Mouse (Mus musculus) megakaryocyte progenitor cell, adult 5-6 weeks (primary cell): ENCODE measurements around the gene Sumo3. TPM values are rescaled to one million over a fixed set of nuclear protein-coding genes. Genes with fewer than 3 reads are reported as not detected.

Source experiments
- ATAC-seq: replicated peaks from 2 replicates; pipeline ENCODE4 v1.8.0; 2016; ENCODE audit warnings: mild to moderate bottlenecking, moderate TSS enrichment, inconsistent platforms; ENCODE audit not compliant: poor library complexity
- total RNA-seq, 2 experiments: library from RNA; stranded (forward) in 1 of 2; stranded (reverse) in 1 of 2; fragments of 157-497, 149-512 nt in 1 of 2; fragments of 200-1000 nt in 1 of 2; gene quantifications; 2 replicates each; pipeline versions ENCODE4 v1.2.3 to v1.2.4; 2015 to 2017

Gene Sumo3
- total RNA-seq, 2 experiments from 2014 or later = 38.8 to 187 TPM

DNA sequence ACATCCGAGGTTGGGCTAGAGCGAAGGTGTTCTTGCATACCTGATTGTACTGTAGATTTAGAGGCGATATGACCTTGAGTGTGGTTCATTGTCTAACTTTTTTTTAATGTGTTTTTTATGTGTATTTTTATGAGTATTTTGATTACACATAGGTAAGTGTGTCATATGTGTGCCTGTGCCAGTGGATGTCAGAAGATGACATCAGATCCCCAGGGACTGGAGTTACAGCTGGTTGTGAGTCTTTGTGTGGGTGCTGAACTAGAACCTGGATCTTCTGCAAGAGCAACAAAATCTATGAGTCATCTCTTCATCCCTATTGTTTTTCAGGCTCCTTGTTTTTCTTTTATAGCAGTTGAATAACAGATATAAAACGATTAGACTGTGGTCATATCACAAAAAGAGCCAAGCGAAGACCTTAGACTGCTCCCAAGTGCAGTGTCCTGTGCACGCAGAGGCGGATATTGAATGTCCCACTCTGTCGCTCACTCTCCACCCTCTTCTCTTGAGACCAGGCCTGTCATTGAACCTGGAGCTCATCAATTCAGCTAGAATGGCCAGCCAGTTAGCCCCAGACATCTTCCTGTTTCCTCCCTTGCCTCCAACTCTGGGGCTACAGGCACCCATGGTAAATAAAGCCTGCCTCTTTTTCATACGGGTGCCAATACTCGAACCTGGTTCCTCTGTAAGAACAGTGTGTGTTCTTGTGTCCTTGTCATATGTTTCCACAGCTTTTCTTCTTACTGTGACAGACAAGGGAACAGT, 17.9 kb downstream of the Sumo3 start:
- ATAC-seq = no peak

DNA sequence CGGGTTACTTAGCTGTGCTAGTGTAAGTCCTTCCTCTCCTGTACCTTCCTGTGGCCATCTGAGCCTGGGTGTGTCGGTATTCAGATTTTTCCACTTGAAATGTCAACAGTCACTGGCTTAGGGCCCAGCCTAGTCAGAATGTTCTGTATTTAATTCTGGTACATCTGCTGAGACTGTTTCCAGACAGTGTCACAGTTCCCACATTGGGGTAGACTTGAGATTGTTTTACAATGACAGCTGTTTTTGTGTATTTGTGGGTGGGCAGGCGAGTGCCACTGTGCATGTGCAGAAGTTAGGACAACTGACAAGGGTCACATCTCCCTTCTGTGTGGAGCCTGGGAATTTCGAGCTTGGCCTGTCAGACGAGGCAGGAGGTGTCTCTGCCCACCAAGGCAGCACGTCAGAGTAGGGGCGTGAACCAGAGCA, 18.7 kb downstream of the Sumo3 start:
- no peak for ATAC-seq

DNA sequence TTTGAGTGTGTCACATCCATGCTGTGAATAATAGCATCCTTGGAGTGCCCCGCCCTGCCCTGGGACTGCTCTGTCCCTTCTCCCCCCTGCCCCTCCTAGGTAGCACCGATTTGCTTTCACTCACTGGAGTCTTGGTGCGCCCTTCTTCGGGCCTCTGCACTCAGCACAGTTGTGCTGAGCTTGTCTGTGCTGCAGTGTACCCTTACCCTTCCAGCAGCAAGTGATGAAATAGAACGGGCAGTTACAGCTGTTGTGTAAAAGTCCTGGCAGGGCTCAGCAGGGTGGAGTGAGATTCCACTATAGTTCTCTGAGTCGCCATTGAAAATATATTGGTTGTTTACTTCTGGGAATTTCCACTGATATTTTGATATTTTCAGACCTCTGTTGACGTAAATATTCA, 20.1 kb downstream of the Sumo3 start:
- no peak for ATAC-seq

DNA sequence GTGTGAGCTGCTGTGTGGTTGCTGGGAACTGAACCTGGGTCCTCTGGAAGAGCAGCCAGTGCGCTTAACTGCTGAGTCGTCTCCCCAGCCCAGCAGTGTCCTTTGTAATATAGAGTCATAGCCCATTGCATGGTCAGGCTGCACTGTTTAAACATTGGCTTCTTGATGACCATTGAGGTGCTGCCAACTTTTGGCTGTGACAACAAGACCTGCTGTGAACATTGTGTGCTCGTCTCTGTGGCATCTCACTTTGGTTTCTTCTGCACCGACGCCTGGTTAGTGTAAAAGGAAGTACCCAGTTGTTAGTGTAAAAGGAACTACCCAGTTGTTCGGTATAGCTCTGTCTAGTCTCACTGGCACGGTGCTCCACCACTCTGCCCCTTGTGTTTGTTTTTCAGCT, 20.7 kb downstream of the Sumo3 start:
- no peak for ATAC-seq

DNA sequence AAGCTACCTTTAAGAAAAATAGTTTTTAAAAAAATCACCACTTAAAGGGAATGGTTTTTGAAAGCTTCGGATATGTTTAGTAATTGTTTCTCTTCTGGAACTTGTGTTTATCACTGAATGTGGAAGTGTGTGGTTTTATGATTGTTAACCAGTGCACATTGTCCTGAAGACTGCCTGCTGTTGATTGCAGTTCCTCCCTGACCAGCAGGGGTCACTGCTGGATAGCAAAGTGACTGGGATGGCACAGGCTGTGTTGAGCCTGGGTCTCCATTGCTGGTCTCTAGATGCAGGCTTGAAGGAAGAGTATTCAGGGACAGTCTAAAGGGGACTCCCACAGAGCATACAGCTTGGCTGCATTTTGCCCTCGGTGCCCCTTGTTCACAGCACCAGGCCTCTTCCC, 21.6 kb downstream of the Sumo3 start:
- ATAC-seq = peak; percentile 87

DNA sequence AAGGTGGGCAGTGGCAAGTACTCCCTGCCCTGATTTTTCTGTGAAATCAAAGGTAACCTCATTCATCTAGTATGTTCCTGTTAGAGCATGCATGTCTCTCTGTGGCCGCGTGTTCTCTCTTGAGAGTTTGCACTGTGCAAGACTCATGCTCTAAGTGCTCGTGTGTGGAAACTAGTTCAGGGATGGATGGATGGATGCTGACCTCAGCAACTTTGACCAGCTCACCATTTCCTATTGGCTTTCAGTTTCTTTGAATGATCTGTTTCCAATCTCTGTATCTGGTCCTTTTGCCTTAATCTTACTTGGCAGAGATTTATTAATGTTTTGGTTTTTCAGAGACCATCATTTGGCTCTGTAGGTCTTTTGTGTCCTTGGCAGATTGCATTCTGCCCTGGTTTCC, 23.3 kb downstream of the Sumo3 start:
- no peak for ATAC-seq

DNA sequence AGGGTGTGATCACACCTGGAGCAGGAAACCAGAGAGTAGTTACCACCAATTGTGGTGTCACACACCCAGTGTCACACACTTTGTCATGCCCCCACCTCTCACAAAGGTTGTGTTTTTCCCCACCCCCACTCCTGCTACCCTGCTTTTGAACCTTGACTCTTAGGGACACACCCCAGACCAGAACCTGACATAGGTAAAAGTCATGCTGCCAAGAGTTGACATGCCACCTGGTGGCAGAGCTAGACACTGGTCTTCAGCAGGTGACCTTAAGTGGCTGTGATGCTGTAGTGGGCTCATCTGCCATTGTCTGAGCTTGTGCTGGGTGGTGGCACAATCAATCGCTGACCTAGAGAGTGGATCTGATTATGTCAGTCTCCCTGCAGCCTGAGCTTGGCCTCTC, 24.1 kb downstream of the Sumo3 start:
- no peak for ATAC-seq

DNA sequence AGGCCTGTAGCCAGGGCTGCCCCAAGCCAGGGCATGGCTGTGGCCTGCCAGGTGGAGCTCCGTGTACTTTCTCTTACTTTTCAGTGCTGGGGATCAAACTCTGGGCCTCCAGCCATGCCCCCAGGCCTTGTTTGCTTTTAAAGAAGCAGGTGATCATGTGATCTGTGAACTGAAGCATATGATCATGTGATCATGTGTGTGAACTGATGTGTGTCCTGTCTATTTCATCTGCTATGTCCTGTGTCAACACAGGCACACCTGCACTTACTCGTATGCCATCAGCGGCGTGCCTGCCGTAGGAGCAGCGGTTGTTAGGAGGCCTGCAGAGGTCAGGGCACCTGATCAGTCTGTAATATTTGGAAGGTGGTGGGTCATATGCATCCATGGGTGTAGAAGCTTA, 28.1 kb downstream of the Sumo3 start:
- no peak for ATAC-seq

DNA sequence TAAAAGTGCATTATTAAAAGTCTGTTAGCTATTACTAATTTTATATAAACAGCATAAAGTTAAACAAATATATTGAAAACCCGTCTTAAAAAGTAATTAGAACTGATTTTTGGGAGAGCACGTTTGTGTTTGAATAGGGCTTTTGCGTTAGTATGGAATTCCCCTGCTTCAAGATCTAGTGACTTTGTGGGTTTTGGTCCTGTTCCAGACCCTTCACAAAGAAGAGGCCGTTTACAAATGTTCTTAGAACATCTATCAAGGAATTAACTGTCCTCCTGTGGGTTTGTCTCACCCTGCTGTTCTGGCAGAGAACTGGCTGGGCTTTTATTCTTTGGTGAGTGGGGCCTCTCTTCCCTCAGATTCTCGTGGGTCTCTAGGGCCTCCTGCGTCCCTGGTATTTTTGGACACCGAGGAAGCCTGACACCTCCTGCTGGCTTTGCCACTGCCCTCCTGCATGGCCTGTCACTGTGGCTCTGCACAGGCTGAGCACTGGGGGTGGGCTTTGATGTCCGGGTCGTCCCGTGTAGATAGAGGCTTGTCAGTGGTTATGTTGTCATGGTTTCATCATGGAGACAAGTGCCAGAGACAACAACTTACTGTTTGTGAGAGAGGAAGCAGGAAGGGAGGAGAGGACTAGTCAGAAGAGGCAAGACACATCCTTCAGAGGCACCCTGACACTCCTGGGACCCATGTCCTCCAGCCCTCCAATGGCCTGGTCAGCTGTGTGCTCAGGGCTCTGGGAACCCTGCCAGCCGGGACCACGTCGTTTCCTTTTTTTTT, 28.7 kb downstream of the Sumo3 start:
- ATAC-seq = no peak; the same call in 1 of the 2 replicates

DNA sequence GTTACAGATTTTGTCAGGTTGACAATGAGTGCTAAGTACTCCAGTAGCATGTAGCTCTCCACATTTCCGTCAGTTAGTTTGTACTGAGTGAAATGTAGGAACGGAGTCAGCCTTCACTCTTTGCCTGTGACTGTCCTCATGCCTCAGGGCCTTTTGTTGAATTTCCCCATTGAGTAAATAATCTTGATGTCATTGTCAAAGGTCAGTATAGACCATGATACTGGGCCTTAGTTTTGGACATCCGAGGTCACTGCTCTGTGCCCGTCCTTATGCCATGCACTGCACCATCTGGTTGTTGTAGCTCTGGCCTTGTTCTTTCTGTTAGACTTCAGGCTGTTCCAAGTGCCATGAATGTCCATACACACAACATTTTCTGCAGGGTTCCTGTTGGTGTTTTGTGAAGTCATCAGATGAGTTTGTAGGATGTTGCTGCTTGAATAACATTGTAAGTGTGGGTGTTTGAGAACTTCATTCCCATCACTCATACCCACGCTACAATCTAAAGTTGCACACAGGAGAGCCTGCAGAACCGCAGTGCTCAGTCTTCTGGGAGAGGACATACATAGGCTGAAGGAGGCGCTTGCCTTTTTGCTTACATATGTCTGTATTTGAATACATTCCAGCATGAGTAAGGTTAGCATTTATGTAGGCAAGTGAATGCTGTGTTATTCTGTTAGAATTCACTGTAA, 30.5 kb downstream of the Sumo3 start:
- no peak for ATAC-seq

DNA sequence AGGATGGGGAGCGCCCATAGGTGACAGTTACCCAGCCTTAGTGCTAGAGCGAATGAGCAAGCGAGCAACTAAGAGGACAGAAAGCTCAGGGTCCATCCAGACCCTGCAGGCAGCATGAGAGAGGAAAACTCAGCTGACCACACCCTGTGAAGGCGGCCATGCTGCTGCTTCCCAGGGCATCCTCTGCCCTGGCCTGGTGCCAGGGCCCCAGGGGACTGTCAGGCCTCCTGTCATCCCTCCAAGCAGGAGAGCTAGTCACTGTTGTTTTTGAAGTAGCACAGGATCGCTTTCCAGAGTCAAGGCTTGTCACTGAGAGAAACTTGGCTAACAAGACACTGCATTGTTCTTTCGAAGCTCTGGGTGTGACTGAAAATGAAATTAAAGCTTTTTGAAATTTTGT, 33.1 kb downstream of the Sumo3 start:
- ATAC-seq = no peak

DNA sequence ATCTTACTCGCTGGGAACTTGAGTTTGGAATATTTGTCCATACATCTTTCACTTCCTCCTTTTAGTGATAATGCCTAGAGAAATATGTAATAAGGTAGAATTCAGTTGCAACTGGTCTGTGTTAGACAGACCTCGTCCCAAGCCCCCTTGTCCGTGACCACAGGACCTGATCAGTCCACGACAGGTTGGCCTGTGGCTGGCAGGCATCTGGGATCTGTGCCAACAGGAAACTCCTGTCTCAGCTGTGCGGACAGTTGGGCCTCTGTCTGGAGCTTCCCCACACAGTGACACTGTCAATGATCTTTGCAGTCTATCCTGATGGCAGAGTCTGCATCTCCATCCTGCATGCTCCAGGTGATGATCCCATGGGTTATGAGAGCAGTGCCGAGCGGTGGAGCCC, 37.3 kb downstream of the Sumo3 start:
- peak; percentile 19; the same call in 1 of the 2 replicates for ATAC-seq

DNA sequence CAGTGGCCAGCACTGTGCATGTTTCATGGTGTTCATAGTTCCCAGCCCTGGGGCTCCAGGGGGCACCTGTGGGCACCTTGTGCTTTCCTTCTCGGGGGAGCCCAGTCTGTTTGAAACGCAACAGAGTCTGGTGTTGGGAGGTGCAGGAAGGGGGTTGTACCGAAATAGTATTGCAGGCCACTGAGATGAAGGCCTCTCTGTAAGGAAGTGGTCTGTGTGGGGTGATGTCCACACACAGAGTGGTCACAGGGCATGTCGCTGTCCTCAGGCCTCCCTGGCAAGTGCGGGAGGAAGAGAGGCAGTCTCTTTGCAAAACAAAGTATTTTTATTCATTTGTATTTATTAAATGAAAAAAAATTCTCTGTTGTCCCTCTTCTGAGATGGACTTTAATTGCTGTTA, 39.7 kb downstream of the Sumo3 start:
- ATAC-seq = peak; percentile 59

DNA sequence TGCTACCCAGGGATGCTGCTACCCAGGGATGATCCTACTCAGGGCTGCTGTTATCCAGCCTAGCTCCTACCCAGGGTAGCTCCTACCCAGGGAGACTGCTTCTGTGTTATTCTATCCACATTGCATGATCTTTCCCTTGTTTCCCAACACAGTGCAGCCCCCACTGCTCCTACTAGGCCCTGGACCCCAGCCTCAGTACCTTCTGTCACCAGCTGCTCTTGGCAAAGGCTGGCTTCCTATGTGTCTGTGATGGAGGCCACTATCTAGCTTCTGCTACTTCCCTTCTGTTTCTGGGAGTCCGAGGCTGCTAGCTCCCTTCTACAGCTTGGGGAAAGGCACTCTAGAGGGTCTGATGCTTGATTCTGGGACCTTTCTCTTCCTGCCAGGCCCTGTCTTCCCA, 41.6 kb downstream of the Sumo3 start:
- ATAC-seq = no peak

DNA sequence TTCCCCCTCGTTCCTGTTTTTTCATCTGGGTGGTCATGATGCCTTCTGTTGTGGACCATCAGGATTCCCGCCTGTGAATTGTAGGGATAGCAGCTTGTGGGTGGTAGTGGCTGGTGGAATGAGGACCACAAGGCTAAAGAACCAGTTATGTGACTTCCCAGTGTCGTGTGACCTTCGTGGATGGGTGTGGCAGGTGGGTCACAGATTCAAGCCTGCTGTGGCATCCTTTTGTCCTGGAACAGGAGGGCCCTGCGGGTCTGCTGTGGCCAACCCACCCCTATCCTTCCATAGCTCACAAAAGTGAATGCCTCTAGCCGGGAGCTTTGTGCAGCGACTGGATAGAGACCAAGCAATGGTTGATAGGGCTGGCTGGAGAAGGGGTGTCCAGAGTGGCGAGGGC, 42.0 kb downstream of the Sumo3 start:
- no peak for ATAC-seq

DNA sequence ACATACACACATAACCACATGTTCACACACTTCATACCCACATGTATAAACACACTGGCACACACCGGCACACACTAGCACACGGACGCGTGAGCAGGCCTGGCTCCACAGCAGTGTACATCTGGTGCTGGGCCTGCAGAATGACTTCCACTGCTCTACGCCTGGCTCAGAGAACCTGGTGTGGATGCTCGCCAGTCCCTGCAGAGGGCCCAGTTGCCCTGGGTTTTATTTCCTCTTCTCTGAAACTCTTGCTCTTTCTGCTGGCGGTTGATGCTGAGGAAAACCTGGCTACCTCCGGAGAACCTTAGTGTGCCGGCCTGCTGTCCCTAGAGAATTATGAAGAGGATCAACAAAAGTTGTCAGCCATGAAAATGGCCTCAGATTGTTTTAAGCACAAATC, 46.1 kb downstream of the Sumo3 start:
- ATAC-seq = no peak

DNA sequence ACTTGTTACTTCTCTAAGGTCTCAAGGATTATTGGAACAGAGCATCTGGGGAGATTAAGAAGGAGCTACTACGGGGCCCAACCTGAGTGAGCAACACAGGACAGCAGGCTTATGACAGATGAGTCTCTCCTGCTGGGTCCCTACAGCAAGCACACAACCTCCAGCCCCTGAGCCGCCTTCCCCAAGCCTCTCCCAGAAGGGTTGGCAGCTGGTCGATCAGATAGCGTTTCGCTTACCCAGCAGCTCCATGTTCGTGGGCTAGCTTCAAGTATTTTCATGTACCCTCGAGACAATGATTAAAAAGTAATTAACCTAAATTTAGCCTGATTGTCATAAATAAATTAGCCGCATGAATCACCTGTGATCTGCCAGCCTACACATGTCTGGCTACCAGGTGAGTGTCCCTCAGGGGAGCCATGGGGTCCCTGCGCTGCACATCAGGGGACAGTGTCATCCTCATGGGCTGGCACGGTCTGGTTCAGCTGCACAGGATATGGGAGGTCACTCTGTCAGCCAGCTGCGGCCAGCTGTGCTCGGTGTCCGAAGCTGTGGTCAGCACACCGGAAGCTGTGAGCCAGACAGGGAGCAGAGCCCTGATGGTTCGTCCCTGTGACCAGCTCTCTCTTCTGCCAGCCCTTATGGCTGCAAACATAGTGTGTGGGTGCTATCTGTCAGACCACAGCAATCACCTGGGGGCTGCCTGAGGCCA, 52.5 kb downstream of the Sumo3 start:
- peak; percentile 52 for ATAC-seq

DNA sequence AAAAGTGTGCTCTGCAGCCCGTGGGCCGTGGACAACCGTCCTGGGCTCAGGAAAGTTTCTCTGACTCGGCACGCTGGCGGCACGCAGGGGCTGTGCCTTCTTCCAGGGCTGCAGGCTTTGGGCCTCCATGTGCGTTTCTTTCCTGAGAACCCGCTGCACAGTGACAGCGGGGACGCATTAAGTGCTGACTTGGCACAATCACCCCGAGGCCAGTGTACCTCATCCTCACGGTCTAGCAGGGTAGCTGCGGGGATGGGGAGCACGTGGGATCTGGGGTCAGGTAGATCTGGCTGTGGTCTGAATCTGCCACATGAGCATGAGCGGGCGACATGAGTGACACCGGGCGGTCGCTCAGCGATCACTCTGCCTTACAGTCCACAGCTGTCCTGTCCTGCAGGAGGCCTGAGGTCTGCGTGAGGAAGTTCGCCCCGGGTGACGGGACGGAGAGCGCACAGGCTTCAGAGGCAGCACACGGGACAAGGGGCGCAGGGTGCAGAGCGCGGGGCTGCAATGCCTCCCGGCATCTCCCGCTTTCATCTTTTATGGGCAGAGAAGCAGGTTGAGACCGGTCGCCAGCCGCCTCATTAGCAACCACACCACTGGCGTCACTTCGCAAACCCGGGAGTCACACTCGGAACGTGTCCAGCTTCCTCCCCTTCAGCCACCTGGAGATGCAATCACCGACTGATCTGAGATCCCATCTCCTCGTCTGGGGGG, 58.2 kb downstream of the Sumo3 start:
- 0 out of 2 replicates have a peak, but pooled peaks have one; percentile 17 for ATAC-seq

DNA sequence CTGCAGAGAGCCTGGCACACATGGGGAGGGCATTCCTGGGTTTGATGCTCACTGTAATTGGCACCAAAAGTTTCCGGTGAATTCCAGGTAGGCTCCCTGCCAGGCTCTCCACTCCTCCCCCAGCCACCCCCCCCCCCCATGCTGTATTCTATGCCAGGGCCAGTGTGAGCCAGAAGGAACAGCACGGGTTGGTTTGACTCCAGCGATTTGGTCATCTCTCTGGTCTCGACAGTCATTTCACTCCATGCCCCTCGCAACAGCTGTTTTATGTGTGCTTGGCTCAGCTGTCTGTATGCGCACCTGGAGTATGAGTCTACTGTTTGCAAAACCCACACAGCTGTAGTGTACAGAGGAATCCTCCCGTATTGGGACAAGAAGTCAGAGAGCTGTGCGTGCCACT, 60.4 kb downstream of the Sumo3 start:
- no peak for ATAC-seq

DNA sequence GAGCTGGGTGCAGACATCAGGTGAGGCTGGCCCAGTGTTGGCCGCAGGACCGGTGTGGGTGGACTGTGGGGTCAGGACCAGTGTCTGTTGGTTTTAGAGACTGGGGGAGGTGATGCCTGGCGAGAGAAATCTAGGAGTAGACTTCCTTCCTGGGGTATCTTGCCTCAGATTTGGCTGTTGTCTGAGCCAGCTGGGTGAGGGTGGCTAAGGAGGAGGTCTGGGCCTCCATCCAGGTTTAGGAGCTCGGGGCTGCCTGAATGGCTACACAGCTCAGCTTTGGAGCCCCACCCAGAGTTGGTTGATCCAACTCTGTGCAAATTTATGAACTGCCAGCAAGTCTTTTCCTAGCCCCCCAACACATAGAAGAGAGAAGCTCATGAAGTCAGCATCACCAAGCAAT, 61.5 kb downstream of the Sumo3 start:
- ATAC-seq = no peak
